Mouse (Mus musculus) heart, postnatal 0 days (tissue): ENCODE results near the gene Fa2h.

Experiments used
- CTCF ChIP-seq: IDR thresholded peaks from 2 replicates; pipeline ENCODE4 v1.5.1; 2016; ENCODE audit warnings: antibody characterized with exemption, control low read depth, low read depth
- EP300 ChIP-seq: IDR thresholded peaks from 2 replicates; pipeline ENCODE4 v1.6.1; 2016; ENCODE audit warnings: antibody characterized with exemption, low read depth

DNA sequence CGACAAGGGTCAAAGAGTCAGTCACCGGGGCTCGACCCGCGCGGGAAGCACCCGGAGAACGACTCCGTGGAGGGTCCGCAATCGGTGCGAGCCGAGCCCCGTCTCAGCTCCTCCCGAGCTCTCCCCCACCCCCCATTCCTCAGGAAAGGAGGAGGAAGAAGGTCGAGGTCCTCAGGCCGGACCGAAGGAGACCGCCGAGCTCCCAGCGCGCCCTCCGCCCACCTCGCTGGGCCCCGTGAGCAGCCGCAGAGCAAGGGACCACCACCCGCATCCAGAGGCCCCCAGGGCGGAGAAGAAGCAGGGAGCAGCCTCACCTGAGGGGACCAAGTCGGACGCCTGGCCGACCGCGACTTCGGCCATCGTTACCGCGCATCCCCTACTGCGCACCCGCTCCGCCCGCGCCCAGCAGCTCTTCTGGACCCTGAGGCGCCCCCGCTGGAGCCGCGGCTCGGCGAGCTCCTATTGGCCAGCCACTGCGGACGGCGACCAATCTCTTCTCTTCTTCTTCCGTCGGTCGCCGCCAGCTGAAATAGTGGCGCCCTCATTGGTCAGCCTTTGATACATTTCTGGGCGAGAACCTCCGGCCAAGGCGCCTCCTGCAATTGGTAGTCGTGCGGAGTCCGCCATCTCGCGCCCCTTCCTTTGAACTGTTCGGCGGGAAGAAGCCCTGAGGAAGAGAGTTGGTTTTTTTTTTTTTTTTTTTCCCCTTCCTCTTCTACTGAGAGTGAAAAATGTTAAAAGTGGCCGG is 93.6 kb downstream of the Fa2h start, which contains the start of gene Rfwd3:
- no peak for TF ChIP-seq CTCF
- TF ChIP-seq EP300: peak; percentile 51; the same call in 1 of the 2 replicates
